Mouse (Mus musculus): ENCODE measurements around the gene Mecom.

DNA sequence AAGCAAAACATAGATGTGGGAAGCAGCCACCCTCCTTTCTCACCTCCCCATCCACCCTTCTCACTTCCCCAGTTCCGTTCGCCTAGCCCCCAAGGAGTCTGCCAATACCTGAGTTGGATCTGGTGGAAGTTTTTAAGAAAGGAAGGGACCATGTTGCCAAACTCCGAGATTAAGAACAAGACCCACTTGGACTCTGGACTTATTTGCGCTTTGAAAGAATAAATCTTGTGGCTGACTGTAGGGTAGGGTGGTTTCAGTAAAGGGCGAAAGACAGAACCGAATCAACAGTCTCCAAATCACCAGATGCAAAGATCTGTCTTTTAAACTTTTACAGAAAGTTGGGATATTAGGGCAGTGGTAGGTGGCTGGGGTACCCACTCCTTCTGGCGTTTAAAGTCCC lies 36.0 kb downstream of the Mecom start:
- TF ChIP-seq MAX (IDR thresholded peaks at IDR 0.05; ENCODE audit: low read depth) (no peak), POLR2A (IDR thresholded peaks at IDR 0.05; ENCODE audit: insufficient read length, low read depth) (no peak), MYOD1 (IDR thresholded peaks at IDR 0.05; ENCODE audit: control insufficient read depth in 1 of 3, insufficient read length in 2 of 3, low read depth in 2 of 3) (no peak), TCF3 (IDR thresholded peaks at IDR 0.05; ENCODE audit: insufficient read length, low read depth) (no peak), MYOG (IDR thresholded peaks at IDR 0.05; ENCODE audit: control insufficient read depth in 1 of 3, insufficient read depth in 1 of 3, insufficient read length in 2 of 3, low read depth in 2 of 3) (no peak), SRF (IDR thresholded peaks at IDR 0.05; ENCODE audit: control insufficient read depth, insufficient read length, low read depth) (no peak), REST (IDR thresholded peaks at IDR 0.05; ENCODE audit: insufficient read depth, insufficient read length) (no peak), CEBPB (IDR thresholded peaks at IDR 0.05; ENCODE audit: insufficient read depth, poor library complexity, severe bottlenecking) (no peak), USF1 (IDR thresholded peaks at IDR 0.05; ENCODE audit: low read depth) (no peak)
